Mouse (Mus musculus): ENCODE measurements at regions not wholly inside any gene's neighbourhood (a gene's known extent, or its start where the extent isn't known, plus 50 kb on each side); places are given as distances from the start of the nearest gene placed in this dataset.

GRCm38 (mm10) chr2:12764510-12764909 lies 159.3 kb upstream of the Pter start:
- no peak for ATAC-seq (ENCODE audit: low FRiP score, low TSS enrichment)
- no peak overlapping the region for H3K9ac ChIP-seq (ENCODE audit: low read length)
- H3K36me3 ChIP-seq (ENCODE audit: control insufficient read depth, insufficient read depth, low read length) = no peaks in the 10 kb centered on the region
- WGBS = 53% methylated on average over 1 of the region's 1 CpGs
- H3K4me2 ChIP-seq (replicated peaks; ENCODE audit: low read depth) = no peak overlapping the region
- TF ChIP-seq EP300 (optimal IDR thresholded peaks at IDR 0.05) (no peak), CTCF (IDR thresholded peaks at IDR 0.05; ENCODE audit: low read depth) (no peak)
- no peak overlapping the region for H3K4me3 ChIP-seq (ENCODE audit: low read depth, low read length)
- no peak for DNase-seq (ENCODE audit: low spot score)
- no peaks in the 10 kb centered on the region for H3K27me3 ChIP-seq (ENCODE audit: control insufficient read depth, insufficient read depth, low read length)
- H3K27ac ChIP-seq (replicated peaks) = no peak overlapping the region
- H3K4me1 ChIP-seq (replicated peaks; ENCODE audit: control insufficient read depth, insufficient read depth) = no peaks in the 10 kb centered on the region
- no peaks in the 10 kb centered on the region for H3K9me3 ChIP-seq (ENCODE audit: control insufficient read depth, low read length)

GRCm38 (mm10) chr2:12765336-12765735 lies 158.5 kb upstream of the Pter start:
- Histone ChIP-seq H3K4me2 (replicated peaks; ENCODE audit: low read depth) (no peak overlapping the region), H3K4me1 (replicated peaks; ENCODE audit: control insufficient read depth, insufficient read depth) (no peaks in the 10 kb centered on the region), H3K27ac (replicated peaks) (no peak overlapping the region), H3K9me3 (ENCODE audit: control insufficient read depth, low read length) (no peaks in the 10 kb centered on the region), H3K36me3 (ENCODE audit: control insufficient read depth, insufficient read depth, low read length) (no peaks in the 10 kb centered on the region), H3K4me3 (ENCODE audit: low read depth, low read length) (no peak overlapping the region), H3K9ac (ENCODE audit: low read length) (no peak overlapping the region), H3K27me3 (ENCODE audit: control insufficient read depth, insufficient read depth, low read length) (no peaks in the 10 kb centered on the region)
- TF ChIP-seq EP300 (optimal IDR thresholded peaks at IDR 0.05) (no peak), CTCF (IDR thresholded peaks at IDR 0.05; ENCODE audit: low read depth) (no peak)
- WGBS = 74% methylated on average over 2 of the region's 2 CpGs
- DNase-seq (ENCODE audit: low spot score) (no peak), ATAC-seq (ENCODE audit: low FRiP score, low TSS enrichment) (no peak)

- H3K4me2 ChIP-seq (replicated peaks; ENCODE audit: low read depth) = no peak overlapping the region
- H3K4me1 ChIP-seq (replicated peaks; ENCODE audit: control insufficient read depth, insufficient read depth) = no peaks in the 10 kb centered on the region
- WGBS = 67% methylated on average over 3 of the region's 3 CpGs
- H3K4me3 ChIP-seq (ENCODE audit: low read depth, low read length) = no peak overlapping the region
- no peaks in the 10 kb centered on the region for H3K9me3 ChIP-seq (ENCODE audit: control insufficient read depth, low read length)
- no peak overlapping the region for H3K27ac ChIP-seq (replicated peaks)
- no peak for ATAC-seq (ENCODE audit: low FRiP score, low TSS enrichment)
- no peaks in the 10 kb centered on the region for H3K36me3 ChIP-seq (ENCODE audit: control insufficient read depth, insufficient read depth, low read length)
- TF ChIP-seq EP300 (optimal IDR thresholded peaks at IDR 0.05) (no peak), CTCF (IDR thresholded peaks at IDR 0.05; ENCODE audit: low read depth) (no peak)
- no peak overlapping the region for H3K9ac ChIP-seq (ENCODE audit: low read length)
- DNase-seq (ENCODE audit: low spot score) = no peak
- H3K27me3 ChIP-seq (ENCODE audit: control insufficient read depth, insufficient read depth, low read length) = no peaks in the 10 kb centered on the region
Observed at GRCm38 (mm10) chr2:12776866-12777265, 147.0 kb upstream of the Pter start.

- DNase-seq (ENCODE audit: low spot score) (no peak), ATAC-seq (ENCODE audit: low FRiP score, low TSS enrichment) (no peak)
- no peaks in the 10 kb centered on the region for H3K36me3 ChIP-seq (ENCODE audit: control insufficient read depth, insufficient read depth, low read length)
- no peak overlapping the region for H3K4me2 ChIP-seq (replicated peaks; ENCODE audit: low read depth)
- TF ChIP-seq CTCF (IDR thresholded peaks at IDR 0.05; ENCODE audit: low read depth) = no peak
- no peak for TF ChIP-seq EP300 (optimal IDR thresholded peaks at IDR 0.05)
- 55% methylated on average over 2 of the region's 2 CpGs for WGBS
- no peaks in the 10 kb centered on the region for H3K4me1 ChIP-seq (replicated peaks; ENCODE audit: control insufficient read depth, insufficient read depth)
- no peaks in the 10 kb centered on the region for H3K9me3 ChIP-seq (ENCODE audit: control insufficient read depth, low read length)
- no peak overlapping the region for H3K9ac ChIP-seq (ENCODE audit: low read length)
- no peak overlapping the region for H3K4me3 ChIP-seq (ENCODE audit: low read depth, low read length)
- H3K27ac ChIP-seq (replicated peaks) = no peak overlapping the region
- H3K27me3 ChIP-seq (ENCODE audit: control insufficient read depth, insufficient read depth, low read length) = no peaks in the 10 kb centered on the region
Observed at GRCm38 (mm10) chr2:12777696-12778095, 146.1 kb upstream of the Pter start.

GRCm38 (mm10) chr2:12792596-12792995 lies 131.2 kb upstream of the Pter start:
- TF ChIP-seq EP300 (optimal IDR thresholded peaks at IDR 0.05) (no peak), CTCF (IDR thresholded peaks at IDR 0.05; ENCODE audit: low read depth) (no peak)
- no peak overlapping the region for H3K27ac ChIP-seq (replicated peaks)
- H3K4me3 ChIP-seq (ENCODE audit: low read depth, low read length) = no peak overlapping the region

GRCm38 (mm10) chr2:12797615-12798169 lies 126.1 kb upstream of the Pter start:
- Histone ChIP-seq H3K9me3 (ENCODE audit: control insufficient read depth, low read length) (no peaks in the 10 kb centered on the region), H3K4me2 (replicated peaks; ENCODE audit: low read depth) (no peak overlapping the region), H3K27me3 (ENCODE audit: control insufficient read depth, insufficient read depth, low read length) (no peaks in the 10 kb centered on the region), H3K27ac (replicated peaks) (no peak overlapping the region), H3K4me1 (replicated peaks; ENCODE audit: control insufficient read depth, insufficient read depth) (no peaks in the 10 kb centered on the region), H3K4me3 (ENCODE audit: low read depth, low read length) (no peak overlapping the region), H3K9ac (ENCODE audit: low read length) (no peak overlapping the region), H3K36me3 (ENCODE audit: control insufficient read depth, insufficient read depth, low read length) (no peaks in the 10 kb centered on the region)
- no peak for DNase-seq (ENCODE audit: low spot score)
- no peak for ATAC-seq (ENCODE audit: low FRiP score, low TSS enrichment)
- WGBS = 63% methylated on average over 1 of the region's 1 CpGs
- no peak for TF ChIP-seq EP300 (optimal IDR thresholded peaks at IDR 0.05)
- TF ChIP-seq CTCF (IDR thresholded peaks at IDR 0.05; ENCODE audit: low read depth) = no peak

More at GRCm38 (mm10) chr2:12792596-12792995, 131.2 kb upstream of the Pter start:
- no peaks in the 10 kb centered on the region for H3K27me3 ChIP-seq (ENCODE audit: control insufficient read depth, insufficient read depth, low read length)
- H3K4me1 ChIP-seq (replicated peaks; ENCODE audit: control insufficient read depth, insufficient read depth) = no peaks in the 10 kb centered on the region
- no peaks in the 10 kb centered on the region for H3K36me3 ChIP-seq (ENCODE audit: control insufficient read depth, insufficient read depth, low read length)
- DNase-seq (ENCODE audit: low spot score) = no peak
- 75% methylated on average over 2 of the region's 2 CpGs for WGBS
- H3K4me2 ChIP-seq (replicated peaks; ENCODE audit: low read depth) = no peak overlapping the region
- H3K9me3 ChIP-seq (ENCODE audit: control insufficient read depth, low read length) = no peaks in the 10 kb centered on the region
- no peak overlapping the region for H3K9ac ChIP-seq (ENCODE audit: low read length)
- ATAC-seq (ENCODE audit: low FRiP score, low TSS enrichment) = no peak
